Mouse (Mus musculus) G1E (cell line): ENCODE results near the gene Ubr4.

Experiments used
- CTCF ChIP-seq: IDR thresholded peaks from 2 replicates; pipeline ENCODE4 v1.5.1; 2012; ENCODE audit warnings: low read depth, low read length, inconsistent platforms, mixed read lengths
- GATA1 ChIP-seq: IDR thresholded peaks from 2 replicates; pipeline ENCODE4 v1.6.1; 2012; ENCODE audit warnings: borderline replicate concordance, low read length, inconsistent platforms, mixed read lengths

DNA sequence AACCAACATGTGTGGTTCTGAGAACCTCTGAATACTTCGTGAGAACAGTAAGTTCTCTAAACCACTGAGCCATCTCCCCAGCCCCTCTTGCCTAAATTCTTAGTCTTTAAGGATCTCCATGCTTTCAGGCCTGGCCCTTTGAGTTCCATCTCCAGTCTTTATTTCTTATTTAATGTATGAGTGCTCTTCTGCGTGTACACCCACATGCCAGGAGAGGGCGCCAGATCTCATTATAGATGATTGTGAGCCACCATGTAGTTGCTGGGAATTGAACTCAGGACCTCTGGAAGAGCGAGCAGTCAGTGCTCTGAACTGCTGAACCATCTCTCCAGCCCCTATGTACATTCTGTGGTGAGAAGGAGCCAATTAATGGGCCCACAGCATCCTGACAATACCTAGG is 39.8 kb upstream of the Ubr4 start:
- TF ChIP-seq CTCF (peak; percentile 62), GATA1 (no peak)
